In the genomic region with DNA sequence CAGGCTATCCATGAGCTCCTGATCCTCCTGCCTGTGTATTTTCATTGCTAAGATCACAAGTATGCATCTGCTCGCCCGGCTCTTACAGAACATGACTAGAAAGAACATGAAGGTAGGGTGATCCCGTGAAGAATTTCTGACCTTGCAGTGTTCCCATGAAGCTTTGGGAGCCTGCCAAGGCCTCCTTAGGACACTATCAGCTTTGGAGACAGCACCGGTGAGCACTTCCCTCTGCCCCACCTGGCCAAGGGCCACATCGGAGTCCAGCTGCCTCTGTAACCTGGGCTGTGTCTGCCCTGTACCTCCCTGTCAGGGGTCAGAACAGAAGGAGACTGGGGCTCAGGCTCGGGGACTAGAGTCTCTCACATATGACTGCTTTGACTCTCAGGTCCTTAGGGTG, we compare ENCODE assay signal across 16 mouse cellular contexts. TPM values are rescaled to one million over a fixed set of nuclear protein-coding genes. Genes with fewer than 3 reads are reported as not detected.
DNase-seq lines count a peak whose midpoint lies in the region; ATAC-seq and TF ChIP-seq lines count a peak whose summit lies in the region.
"Had no signal": no experiment of that assay in that cellular context is flagged by ENCODE, and none has a peak within 500 bp of the region (broad histone marks: within the 10 kb centered on the region; RNA-seq: fewer than 3 reads in every experiment).

No protein-coding gene starts in this region.

- ATAC-seq in midbrain, embryonic 12.5 days (ENCODE audit: low FRiP score, low read depth), result no peak
- ATAC-seq in midbrain, postnatal 0 days (ENCODE audit: low FRiP score), result no peak
- ATAC-seq: forebrain, embryonic 16.5 days; midbrain, embryonic 15.5 days had no signal

- peaks cover 7% of the 10 kb centered on the region for H3K4me1 ChIP-seq in midbrain, embryonic 12.5 days
- H3K4me1 ChIP-seq in midbrain, postnatal 0 days (ENCODE audit: insufficient read depth, low read length), result peaks cover 6% of the 10 kb centered on the region; the same call in 1 of the 2 replicates

- H3K36me3 ChIP-seq in midbrain, embryonic 12.5 days, result no peaks in the 10 kb centered on the region
- H3K36me3 ChIP-seq in midbrain, postnatal 0 days (ENCODE audit: insufficient read depth, low read length), result no peaks in the 10 kb centered on the region
- H3K36me3 ChIP-seq: embryonic facial prominence, embryonic 12.5 days; midbrain, embryonic 15.5 days had no signal

- 79% methylated on average over 6 of the region's 6 CpGs for WGBS in midbrain, embryonic 12.5 days
- WGBS in midbrain, postnatal 0 days, result 68% methylated on average over 6 of the region's 6 CpGs

- no peaks in the 10 kb centered on the region for H3K9me3 ChIP-seq in midbrain, embryonic 12.5 days
- no peaks in the 10 kb centered on the region for H3K9me3 ChIP-seq in midbrain, postnatal 0 days (ENCODE audit: low read length)
- H3K9me3 ChIP-seq: embryonic facial prominence, embryonic 12.5 days; midbrain, embryonic 15.5 days had no signal

- H3K4me3 ChIP-seq in midbrain, embryonic 12.5 days, result no peak overlapping the region
- no peak overlapping the region for H3K4me3 ChIP-seq in midbrain, postnatal 0 days (ENCODE audit: low read depth, low read length)
- H3K4me3 ChIP-seq: embryonic facial prominence, embryonic 12.5 days; midbrain, embryonic 15.5 days had no signal

- no peak for TF ChIP-seq CTCF in midbrain, postnatal 0 days (IDR thresholded peaks at IDR 0.05)

- H3K9ac ChIP-seq in midbrain, embryonic 12.5 days (replicated peaks), result 0 out of 2 replicates have a peak overlapping the region, but pooled peaks have one; percentile 6
- no peak overlapping the region for H3K9ac ChIP-seq in midbrain, postnatal 0 days (replicated peaks; ENCODE audit: low read length, poor library complexity, severe bottlenecking)
- H3K9ac ChIP-seq: embryonic facial prominence, embryonic 12.5 days; hindbrain, embryonic 14.5 days; midbrain, embryonic 15.5 days had no signal

- H3K4me2 ChIP-seq in midbrain, embryonic 12.5 days (replicated peaks), result no peak overlapping the region
- H3K4me2 ChIP-seq in midbrain, postnatal 0 days (ENCODE audit: low read depth, low read length, poor library complexity, severe bottlenecking), result no peak overlapping the region
- H3K4me2 ChIP-seq: embryonic facial prominence, embryonic 12.5 days; hindbrain, embryonic 14.5 days; midbrain, embryonic 15.5 days had no signal

- intact Hi-C loops in heart, postnatal 36 days (cut with DNase I), result no loop called here

- no peak overlapping the region for H3K27ac ChIP-seq in midbrain, embryonic 12.5 days (replicated peaks)
- H3K27ac ChIP-seq in midbrain, postnatal 0 days (ENCODE audit: low read depth, low read length), result no peak overlapping the region
- H3K27ac ChIP-seq: embryonic facial prominence, embryonic 12.5 days; hindbrain, embryonic 14.5 days; midbrain, embryonic 15.5 days had no signal

- H3K27me3 ChIP-seq in midbrain, embryonic 12.5 days, result peaks cover 61% of the 10 kb centered on the region
- H3K27me3 ChIP-seq in midbrain, postnatal 0 days (ENCODE audit: insufficient read depth, low read length), result peaks cover 20% of the 10 kb centered on the region

- DNase-seq in gastrocnemius, postnatal 10 days, result peak; percentile 44
- DNase-seq in gastrocnemius, adult 18-20 months (ENCODE audit: low spot score), result no peak
- DNase-seq in midbrain, postnatal 0 days (ENCODE audit: low spot score), result no peak
- peak; percentile 40 to 52 for DNase-seq in heart, postnatal 36 days
- peak; percentile 81 for DNase-seq in skeletal muscle tissue, adult 2 months (ENCODE audit: low read depth, low spot score)
- DNase-seq in frontal cortex, postnatal 10 days (ENCODE audit: low spot score in 2 of 2), result no peak
- DNase-seq in natural killer cell, adult 2 months (ENCODE audit: low spot score in 2 of 2), result no peak
- DNase-seq: cerebellum, adult 11 months had no signal

RNA-seq across cellular contexts. Expression of gene Gng7, which starts 28.0 kb away (rescaled TPM):
- total RNA-seq in gastrocnemius, postnatal 10 days (2021), result 1 to 10 TPM; 1.7 to 2.0 TPM
- total RNA-seq in gastrocnemius, adult 18-20 months (2021), result 1 to 10 TPM; 2.3 to 2.5 TPM
- polyA plus RNA-seq in midbrain, embryonic 12.5 days (2016; fragmentation: Nextera tagmentation; extraction: Ambion mirVana), result 8.8 and 9.3 TPM in 2 replicates
- 27.6 and 40.7 TPM in 2 replicates for total RNA-seq in midbrain, postnatal 0 days (2014; rRNA removed)
- polyA plus RNA-seq in midbrain, postnatal 0 days (2015; fragmentation: Nextera tagmentation; extraction: Ambion mirVana), result 29.5 and 29.9 TPM in 2 replicates
- under 1 TPM; 0.22 to 0.67 TPM for total RNA-seq in heart, postnatal 36 days (2021)
- total RNA-seq: neutrophil, adult 5-6 weeks had no signal

RNA-seq across cellular contexts. Expression of gene Diras1, which starts 38.7 kb away (rescaled TPM):
- under 1 TPM; 0.27 to 0.87 TPM for total RNA-seq in gastrocnemius, postnatal 10 days (2021)
- total RNA-seq in gastrocnemius, adult 18-20 months (2021), result under 1 TPM in 1 of 2 experiments, not detected in 1; 0.07 TPM
- polyA plus RNA-seq in midbrain, embryonic 12.5 days (2016; fragmentation: Nextera tagmentation; extraction: Ambion mirVana), result 11.3 and 13.4 TPM in 2 replicates
- total RNA-seq in midbrain, postnatal 0 days (2014; rRNA removed), result 104 and 119 TPM in 2 replicates
- polyA plus RNA-seq in midbrain, postnatal 0 days (2015; fragmentation: Nextera tagmentation; extraction: Ambion mirVana), result 95.2 and 98.3 TPM in 2 replicates
- not detected for total RNA-seq in heart, postnatal 36 days (2021)
- total RNA-seq: MEL; neutrophil, adult 5-6 weeks had no signal
- polyA plus RNA-seq: liver, embryonic 16.5 days had no signal

RNA-seq across cellular contexts. Expression of gene Slc39a3, which starts 50.5 kb away (rescaled TPM):
- total RNA-seq in gastrocnemius, postnatal 10 days (2021), result 10 to 100 TPM; 11.5 to 13.3 TPM
- total RNA-seq in gastrocnemius, adult 18-20 months (2021), result 10 to 100 TPM; 13.7 TPM
- polyA plus RNA-seq in midbrain, embryonic 12.5 days (2016; fragmentation: Nextera tagmentation; extraction: Ambion mirVana), result 33.1 and 34.9 TPM in 2 replicates
- 115 and 122 TPM in 2 replicates for total RNA-seq in midbrain, postnatal 0 days (2014; rRNA removed)
- 50.2 and 54.7 TPM in 2 replicates for polyA plus RNA-seq in midbrain, postnatal 0 days (2015; fragmentation: Nextera tagmentation; extraction: Ambion mirVana)
- 10 to 100 TPM; 14.5 to 14.6 TPM for total RNA-seq in heart, postnatal 36 days (2021)

RNA-seq across cellular contexts. Expression of gene Gadd45b, which starts 56.9 kb away (rescaled TPM):
- 10 to 100 TPM in 1 of 2 experiments, 1 to 10 TPM in 1; 9.0 to 15.9 TPM for total RNA-seq in gastrocnemius, postnatal 10 days (2021)
- total RNA-seq in gastrocnemius, adult 18-20 months (2021), result 10 to 100 TPM; 17.3 to 25.0 TPM
- 8.7 and 11.8 TPM in 2 replicates for polyA plus RNA-seq in midbrain, embryonic 12.5 days (2016; fragmentation: Nextera tagmentation; extraction: Ambion mirVana)
- 3.5 and 7.3 TPM in 2 replicates for total RNA-seq in midbrain, postnatal 0 days (2014; rRNA removed)
- 5.0 and 6.4 TPM in 2 replicates for polyA plus RNA-seq in midbrain, postnatal 0 days (2015; fragmentation: Nextera tagmentation; extraction: Ambion mirVana)
- 10 to 100 TPM; 11.0 to 18.7 TPM for total RNA-seq in heart, postnatal 36 days (2021)

Comparison
In these comparisons a context has a peak if more than half of its experiments do, and no peak if none do; other contexts are left out.
1. DNase-seq: peak in gastrocnemius, postnatal 10 days (single experiment), heart, postnatal 36 days (2 of 2) and skeletal muscle tissue, adult 2 months (single experiment); none in gastrocnemius, adult 18-20 months (single experiment), midbrain, postnatal 0 days (single experiment), frontal cortex, postnatal 10 days (0 of 2) and natural killer cell, adult 2 months (0 of 2).
2. RNA of gene Diras1, which starts 38.7 kb away (total RNA-seq): 104 to 119 TPM in midbrain, postnatal 0 days; 0.27 to 0.87 TPM in gastrocnemius, postnatal 10 days, 0.07 TPM in gastrocnemius, adult 18-20 months and not detected in heart, postnatal 36 days; every median in the first group is over 10 times any median in the second.